Mouse (Mus musculus) olfactory bulb, adult 2 months (tissue): Measurements from ENCODE around the gene Cd44. TPM values are rescaled to one million over a fixed set of nuclear protein-coding genes. Genes with fewer than 3 reads are reported as not detected.

Source experiments
- H3K27ac ChIP-seq: fragments of 200-500 bp; 2 replicates; pipeline ENCODE4 v1.5.1; 2012; ENCODE audit warnings: low read depth, low read length; ENCODE audit not compliant: insufficient read depth
- H3K4me1 ChIP-seq: fragments of 200-500 bp; 2 replicates; pipeline ENCODE4 v1.6.1; 2012; ENCODE audit warnings: low read length; ENCODE audit not compliant: control insufficient read depth, insufficient read depth
- H3K4me3 ChIP-seq: fragments of 200-500 bp; 2 replicates; pipeline ENCODE4 v1.5.1; 2012; ENCODE audit warnings: mild to moderate bottlenecking, low read depth, low read length, moderate library complexity; ENCODE audit not compliant: insufficient read depth
- CTCF ChIP-seq: fragments of 200-500 bp; IDR thresholded peaks from 2 replicates; pipeline ENCODE4 v1.5.1; 2012; ENCODE audit warnings: low read depth, mild to moderate bottlenecking, low read length, moderate library complexity; ENCODE audit not compliant: insufficient read depth
- POLR2A ChIP-seq: fragments of 200-500 bp; IDR thresholded peaks from 2 replicates; pipeline ENCODE4 v1.6.1; 2012; ENCODE audit warnings: mild to moderate bottlenecking, low read depth, low read length, moderate library complexity; ENCODE audit not compliant: insufficient read depth
- WGBS: fragments of 180-500 bp; shearing (Covaris S2); methylation state at CpG from one replicate; pipeline ENCODE4 v1.1.7; 2018; 5-methylcytosine and 5-hydroxymethylcytosine counted together
- polyA plus RNA-seq: library from polyadenylated mRNA; stranded (reverse); fragments of >200 nt; gene quantifications from 2 replicates; pipeline ENCODE4 v1.2.4, GENCODE M21; 2012; ENCODE audit warnings: low replicate concordance; ENCODE audit not compliant: missing spikeins, insufficient read depth, insufficient read length

Gene Cd44
- polyA plus RNA-seq, 1 experiment: not detected

DNA sequence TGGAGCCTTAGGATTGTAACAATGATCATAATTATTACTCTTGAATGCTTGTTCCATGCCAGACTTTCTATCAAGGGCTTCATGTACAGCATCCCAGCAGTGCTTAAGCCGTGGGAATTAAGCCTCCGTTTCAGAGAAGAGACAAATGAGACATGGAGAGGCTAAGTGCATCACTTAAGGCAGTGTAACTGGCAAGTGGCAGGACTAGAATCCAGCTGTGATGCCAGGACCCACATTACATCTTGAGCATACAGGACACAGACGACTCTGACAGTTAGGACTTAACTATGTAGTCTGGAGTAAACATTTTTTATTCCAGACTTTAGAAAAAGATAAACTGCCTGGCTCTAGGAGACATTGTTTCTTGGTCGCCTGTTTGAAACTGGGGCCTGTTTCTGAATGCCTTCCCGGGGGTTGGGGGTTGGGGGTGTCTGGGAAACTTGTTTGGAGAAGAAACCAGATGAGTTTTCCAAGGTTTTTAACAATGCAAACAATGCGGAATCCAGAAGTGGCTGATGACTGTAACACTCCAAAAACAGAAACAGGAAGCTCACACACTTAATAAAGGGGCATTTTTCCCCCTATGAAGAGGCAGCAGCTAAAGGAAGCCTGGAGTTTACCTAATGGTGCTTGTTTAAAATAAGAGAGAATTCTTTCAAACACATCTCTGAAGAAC, 18.7 kb downstream of the Cd44 start:
- 43% methylated on average over 6 of the region's 6 CpGs for WGBS
- TF ChIP-seq POLR2A: no peak
- no peak for TF ChIP-seq CTCF

GRCm38 (mm10) chr2:102882004-102882588, 19.4 kb downstream of the Cd44 start:
- Histone ChIP-seq H3K4me3 (no peak overlapping the region), H3K4me1 (peaks cover 4% of the 10 kb centered on the region; the same call in 1 of the 2 replicates), H3K27ac (no peak overlapping the region)
- no peak for TF ChIP-seq POLR2A
- TF ChIP-seq CTCF: no peak
- 57% methylated on average over 8 of the region's 8 CpGs for WGBS

More for the DNA sequence above, 18.7 kb downstream of the Cd44 start:
- no peak overlapping the region for H3K4me3 ChIP-seq
- H3K27ac ChIP-seq: no peak overlapping the region
- peaks cover 4% of the 10 kb centered on the region; the same call in 1 of the 2 replicates for H3K4me1 ChIP-seq

DNA sequence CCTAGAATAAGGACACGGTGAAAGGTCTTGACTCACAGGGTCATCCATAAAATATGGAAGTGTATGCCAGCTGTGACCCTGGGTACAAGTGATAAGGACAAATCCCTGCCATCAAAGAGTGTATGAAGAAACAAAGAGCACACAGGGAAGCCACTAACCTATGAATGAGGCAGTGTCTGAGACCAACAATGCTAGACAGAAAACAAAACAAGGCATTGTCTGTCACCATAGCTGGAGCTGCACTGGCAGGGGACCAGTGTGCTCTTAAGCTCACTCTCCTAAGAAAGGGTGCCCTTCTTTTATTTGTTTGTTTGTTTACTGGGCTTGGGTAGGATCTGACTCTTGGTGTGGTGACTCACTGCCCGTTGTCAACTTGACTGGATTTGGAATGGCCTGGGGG, 23.0 kb downstream of the Cd44 start:
- TF ChIP-seq CTCF (no peak), POLR2A (no peak)
- 70% methylated on average over 2 of the region's 2 CpGs for WGBS
- peaks cover 4% of the 10 kb centered on the region; the same call in 1 of the 2 replicates for H3K4me1 ChIP-seq
- H3K4me3 ChIP-seq: no peak overlapping the region
- H3K27ac ChIP-seq: no peak overlapping the region

GRCm38 (mm10) chr2:102877463-102877862, 24.0 kb downstream of the Cd44 start:
- WGBS: 92% methylated on average over 4 of the region's 4 CpGs
- no peak for TF ChIP-seq CTCF
- TF ChIP-seq POLR2A: no peak
- no peak overlapping the region for H3K27ac ChIP-seq
- peaks cover 4% of the 10 kb centered on the region; the same call in 1 of the 2 replicates for H3K4me1 ChIP-seq
- no peak overlapping the region for H3K4me3 ChIP-seq

- TF ChIP-seq CTCF (no peak), POLR2A (no peak)
- WGBS: 56% methylated on average over 1 of the region's 1 CpGs
- H3K27ac ChIP-seq: no peak overlapping the region
- no peak overlapping the region for H3K4me3 ChIP-seq
- no peaks in the 10 kb centered on the region for H3K4me1 ChIP-seq
Measured at GRCm38 (mm10) chr2:102876141-102876540, 25.3 kb downstream of the Cd44 start.

- Histone ChIP-seq H3K4me3 (no peak overlapping the region), H3K4me1 (no peaks in the 10 kb centered on the region), H3K27ac (no peak overlapping the region)
- TF ChIP-seq POLR2A (no peak), CTCF (no peak)
- 65% methylated on average over 4 of the region's 4 CpGs for WGBS
Measured at GRCm38 (mm10) chr2:102873848-102874247, 27.6 kb downstream of the Cd44 start.

DNA sequence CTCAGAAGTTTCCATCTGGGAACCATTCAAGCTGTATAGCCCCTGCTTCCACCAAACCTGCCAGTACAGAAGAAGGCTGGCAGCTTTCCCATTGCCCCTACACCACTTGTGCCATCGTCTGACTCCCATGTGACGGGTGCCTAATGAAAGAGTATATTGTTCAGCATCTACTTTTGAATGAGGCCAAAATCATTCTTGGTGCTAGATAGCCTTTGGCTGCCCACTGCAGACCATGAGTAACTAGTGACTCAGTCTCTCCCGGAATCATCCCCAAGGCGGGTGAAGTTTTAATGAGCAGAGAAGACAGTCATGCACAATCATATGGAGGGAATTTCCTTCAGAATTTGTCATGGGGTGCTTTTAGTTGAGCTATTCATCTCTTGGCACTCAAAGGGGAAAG, 28.3 kb downstream of the Cd44 start:
- Histone ChIP-seq H3K27ac (no peak overlapping the region), H3K4me1 (no peaks in the 10 kb centered on the region), H3K4me3 (no peak overlapping the region)
- TF ChIP-seq POLR2A (no peak), CTCF (no peak)
- 76% methylated on average over 4 of the region's 4 CpGs for WGBS

DNA sequence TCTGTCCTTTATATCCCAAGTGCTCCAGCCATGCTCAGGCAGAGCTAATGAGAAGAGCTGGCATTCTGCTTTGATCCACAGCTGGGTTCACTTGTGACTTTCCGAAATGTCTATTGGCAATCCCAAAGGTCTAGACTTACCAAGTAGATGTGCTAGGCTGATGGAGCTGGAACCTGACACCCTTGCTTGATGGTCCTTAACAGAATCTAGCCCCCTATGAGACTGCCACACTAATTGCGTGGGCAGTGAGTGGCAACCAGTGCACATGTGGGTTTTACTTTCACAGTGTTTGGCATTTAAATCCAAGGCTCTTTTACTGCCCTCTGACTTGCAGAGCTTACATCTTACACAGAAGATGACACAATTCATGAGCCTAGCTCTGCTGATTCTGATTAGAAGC, 29.0 kb downstream of the Cd44 start:
- Histone ChIP-seq H3K27ac (no peak overlapping the region), H3K4me1 (no peaks in the 10 kb centered on the region), H3K4me3 (no peak overlapping the region)
- 95% methylated on average over 2 of the region's 2 CpGs for WGBS
- TF ChIP-seq CTCF: no peak
- no peak for TF ChIP-seq POLR2A

DNA sequence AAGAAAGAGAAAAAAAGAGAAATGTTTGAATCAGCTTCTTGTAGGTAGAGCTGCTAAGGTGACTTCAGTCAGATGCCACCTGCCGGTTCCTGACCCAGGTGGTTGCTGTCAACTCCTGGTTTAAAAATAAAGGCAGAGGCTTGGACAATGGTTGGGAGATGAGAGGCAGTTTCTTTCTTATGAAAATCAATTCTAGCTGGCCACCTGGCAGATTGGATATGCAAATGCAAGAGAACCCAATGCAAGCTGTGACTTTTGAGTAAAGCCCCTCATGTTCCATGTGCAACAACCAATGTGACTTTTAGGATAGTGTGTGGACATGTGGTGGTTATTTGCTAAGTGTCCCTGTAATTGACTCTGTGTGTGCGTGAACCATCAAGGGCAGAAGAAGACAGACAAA, 33.0 kb downstream of the Cd44 start:
- Histone ChIP-seq H3K4me3 (no peak overlapping the region), H3K4me1 (peaks cover 3% of the 10 kb centered on the region), H3K27ac (no peak overlapping the region)
- TF ChIP-seq POLR2A (no peak), CTCF (no peak)
- 95% methylated on average over 2 of the region's 2 CpGs for WGBS
